Mouse (Mus musculus): ENCODE measurements around the gene Il4ra. TPM values are rescaled to one million over a fixed set of nuclear protein-coding genes. Genes with fewer than 3 reads are reported as not detected.

Gene Il4ra
- total RNA-seq, 2 experiments from 2014 or later = 17.0 to 23.6 TPM

DNA sequence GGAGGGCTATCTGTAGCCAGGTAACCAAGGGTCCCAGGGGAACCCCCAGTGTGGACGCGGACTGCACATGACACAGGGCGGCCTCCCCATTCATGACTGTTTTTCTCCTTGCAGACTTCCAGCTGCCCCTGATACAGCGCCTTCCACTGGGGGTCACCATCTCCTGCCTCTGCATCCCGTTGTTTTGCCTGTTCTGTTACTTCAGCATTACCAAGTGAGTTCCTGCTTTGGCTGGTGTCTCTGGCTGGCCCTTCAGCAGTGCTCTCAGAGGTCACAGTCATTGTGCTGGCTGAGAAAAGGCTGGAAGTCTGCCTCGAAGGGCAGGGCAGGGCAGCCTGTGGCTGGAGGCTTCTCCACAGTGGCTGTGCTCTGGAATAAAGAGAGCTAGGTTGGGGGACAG, 20.8 kb downstream of the Il4ra start:
- DNase-seq = peak; percentile 35 to 61

GRCm38 (mm10) chr7:125573849-125574248, 21.9 kb downstream of the Il4ra start:
- DNase-seq = no peak

GRCm38 (mm10) chr7:125574832-125575231, 22.9 kb downstream of the Il4ra start:
- no peak for DNase-seq

DNA sequence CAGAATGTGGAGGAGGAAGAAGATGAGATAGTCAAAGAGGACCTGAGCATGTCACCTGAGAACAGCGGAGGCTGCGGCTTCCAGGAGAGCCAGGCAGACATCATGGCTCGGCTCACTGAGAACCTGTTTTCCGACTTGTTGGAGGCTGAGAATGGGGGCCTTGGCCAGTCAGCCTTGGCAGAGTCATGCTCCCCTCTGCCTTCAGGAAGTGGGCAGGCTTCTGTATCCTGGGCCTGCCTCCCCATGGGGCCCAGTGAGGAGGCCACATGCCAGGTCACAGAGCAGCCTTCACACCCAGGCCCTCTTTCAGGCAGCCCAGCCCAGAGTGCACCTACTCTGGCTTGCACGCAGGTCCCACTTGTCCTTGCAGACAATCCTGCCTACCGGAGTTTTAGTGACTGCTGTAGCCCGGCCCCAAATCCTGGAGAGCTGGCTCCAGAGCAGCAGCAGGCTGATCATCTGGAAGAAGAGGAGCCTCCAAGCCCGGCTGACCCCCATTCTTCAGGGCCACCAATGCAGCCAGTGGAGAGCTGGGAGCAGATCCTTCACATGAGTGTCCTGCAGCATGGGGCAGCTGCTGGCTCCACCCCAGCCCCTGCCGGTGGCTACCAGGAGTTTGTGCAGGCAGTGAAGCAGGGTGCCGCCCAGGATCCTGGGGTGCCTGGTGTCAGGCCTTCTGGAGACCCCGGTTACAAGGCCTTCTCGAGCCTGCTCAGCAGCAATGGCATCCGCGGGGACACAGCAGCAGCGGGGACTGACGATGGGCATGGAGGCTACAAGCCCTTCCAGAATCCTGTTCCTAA, 24.0 kb downstream of the Il4ra start:
- DNase-seq = no peak

- peak; percentile 84 to 87 for DNase-seq
These were observed 25.1 kb downstream of the Il4ra start for GRCm38 (mm10) chr7:125576982-125577381.

- peak; percentile 64 to 69 for DNase-seq
These were observed 25.7 kb downstream of the Il4ra start for GRCm38 (mm10) chr7:125577486-125578088.

DNA sequence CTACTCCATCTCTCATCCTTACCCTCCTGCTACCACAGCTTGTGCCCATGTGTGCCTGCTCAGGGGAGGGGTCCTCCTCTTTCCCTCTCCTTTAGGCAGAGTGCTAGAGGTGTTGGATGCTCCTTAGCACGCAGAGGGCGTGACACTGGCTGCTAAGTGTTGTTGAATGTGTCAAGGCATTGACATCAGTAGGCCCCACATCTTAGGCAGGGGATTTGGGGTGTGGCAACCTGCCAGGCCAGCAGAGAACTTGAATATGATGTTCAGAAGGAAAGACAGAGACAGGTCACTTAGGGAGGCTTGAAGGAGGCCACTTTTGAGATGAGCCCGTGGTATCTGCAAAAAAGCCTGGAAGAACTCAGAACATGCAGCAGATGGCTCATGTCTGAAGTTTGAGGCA, 26.2 kb downstream of the Il4ra start:
- no peak for DNase-seq

GRCm38 (mm10) chr7:125579545-125580219, 27.8 kb downstream of the Il4ra start:
- DNase-seq = no peak

- DNase-seq = no peak
These were observed 28.3 kb downstream of the Il4ra start for GRCm38 (mm10) chr7:125580220-125580549.

- DNase-seq = peak; percentile 46 to 59
These were observed 28.9 kb downstream of the Il4ra start for GRCm38 (mm10) chr7:125580625-125581316.

DNA sequence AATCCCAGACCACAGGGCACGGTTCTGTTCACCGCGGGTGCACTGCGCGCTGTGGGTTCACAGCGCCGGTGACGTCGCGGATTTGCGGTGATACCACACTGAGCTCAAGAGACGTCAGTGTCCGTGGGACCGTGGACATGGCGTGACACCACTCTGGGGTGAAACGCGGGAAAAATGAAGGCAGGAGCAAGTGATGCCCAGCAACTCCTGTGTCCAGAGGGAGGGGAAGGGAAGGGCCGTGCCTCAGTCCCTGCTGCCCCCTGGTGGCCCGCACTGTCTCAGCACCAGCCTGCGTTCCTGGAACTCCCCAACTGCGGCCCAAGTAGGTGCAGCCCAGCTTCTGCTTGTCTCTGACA, 29.4 kb downstream of the Il4ra start:
- peak; percentile 89 to 93 for DNase-seq

DNA sequence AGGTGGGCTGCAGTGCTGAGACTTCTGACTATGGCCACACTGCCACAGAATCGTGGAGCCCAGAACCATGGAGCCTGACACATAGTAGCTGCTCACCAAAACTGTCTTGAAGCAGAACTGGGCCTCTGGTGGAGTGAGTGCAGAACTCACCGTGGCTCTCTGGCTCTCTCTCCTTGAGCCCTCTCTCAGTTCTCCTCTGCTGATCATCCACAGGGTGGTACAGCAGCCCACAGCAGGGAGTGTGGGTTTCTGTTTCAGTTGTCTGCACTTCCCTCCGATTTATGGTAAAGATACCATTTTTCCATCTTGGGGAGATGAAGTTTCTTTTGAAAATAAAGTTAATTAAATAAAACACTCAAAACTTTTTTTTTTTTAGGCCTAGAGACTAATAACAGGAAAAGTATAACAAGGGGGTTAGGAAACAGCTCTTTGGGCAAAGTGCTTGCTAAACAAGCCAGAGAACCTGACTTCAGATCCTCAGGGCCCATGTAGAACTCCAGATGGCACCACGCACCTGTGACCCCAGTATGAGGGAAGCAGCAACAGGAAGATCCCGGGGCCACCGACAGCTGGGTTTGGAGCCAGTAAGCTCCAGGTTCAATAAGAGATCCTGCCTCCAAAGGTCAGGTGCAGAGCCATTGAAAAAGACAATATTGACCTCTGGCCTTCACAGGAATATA, 31.5 kb downstream of the Il4ra start:
- no peak for DNase-seq

- no peak for DNase-seq
These were observed 32.1 kb downstream of the Il4ra start for GRCm38 (mm10) chr7:125584005-125584369.

GRCm38 (mm10) chr7:125586355-125586754, 34.4 kb downstream of the Il4ra start:
- DNase-seq = no peak

DNA sequence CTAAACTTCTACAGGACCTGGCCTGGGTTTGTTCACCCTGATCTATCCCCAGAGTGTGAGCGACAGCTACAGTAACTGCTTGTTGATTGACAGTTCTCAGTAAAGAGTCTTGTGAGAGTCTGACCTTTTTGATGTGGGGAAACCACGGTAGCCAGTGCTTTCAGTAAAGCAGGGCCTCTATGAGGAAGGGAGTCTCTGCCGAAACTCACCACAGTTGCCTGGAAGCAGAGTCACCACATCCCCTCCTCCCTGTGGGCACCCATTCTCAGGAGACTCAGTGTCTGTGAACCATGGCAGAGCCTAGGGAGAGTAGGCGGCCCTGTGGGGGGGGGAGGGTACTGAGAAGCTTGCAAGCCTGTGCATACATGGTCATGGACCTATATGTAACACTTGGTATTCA, 36.8 kb downstream of the Il4ra start:
- DNase-seq = no peak

- DNase-seq = no peak
These were observed 38.0 kb downstream of the Il4ra start for GRCm38 (mm10) chr7:125589896-125590295.

GRCm38 (mm10) chr7:125593831-125594230, 41.9 kb downstream of the Il4ra start:
- peak in 1 of 2 experiments; percentile 48 for DNase-seq

DNA sequence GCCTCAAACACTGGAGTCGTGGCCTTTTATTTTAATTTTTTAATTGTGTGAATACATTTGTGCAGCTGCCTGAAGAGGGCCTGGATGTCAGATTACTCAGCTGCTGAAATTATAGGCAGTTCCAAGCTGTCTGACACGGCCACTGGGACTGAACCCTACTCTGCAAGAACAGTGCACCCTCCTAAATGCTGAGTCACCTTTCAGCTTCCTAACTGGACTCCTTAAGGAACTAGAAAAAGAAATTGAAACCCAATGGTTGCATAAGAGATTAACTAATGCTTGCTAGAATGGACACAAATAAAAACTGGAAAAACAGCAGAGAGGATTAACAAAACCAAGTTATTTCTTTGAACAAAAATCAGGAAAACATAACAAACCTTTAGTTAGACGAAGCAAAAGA, 44.5 kb downstream of the Il4ra start:
- DNase-seq = peak in 1 of 2 experiments; percentile 59

- DNase-seq = no peak
These were observed 45.2 kb downstream of the Il4ra start for GRCm38 (mm10) chr7:125597083-125597482.

DNA sequence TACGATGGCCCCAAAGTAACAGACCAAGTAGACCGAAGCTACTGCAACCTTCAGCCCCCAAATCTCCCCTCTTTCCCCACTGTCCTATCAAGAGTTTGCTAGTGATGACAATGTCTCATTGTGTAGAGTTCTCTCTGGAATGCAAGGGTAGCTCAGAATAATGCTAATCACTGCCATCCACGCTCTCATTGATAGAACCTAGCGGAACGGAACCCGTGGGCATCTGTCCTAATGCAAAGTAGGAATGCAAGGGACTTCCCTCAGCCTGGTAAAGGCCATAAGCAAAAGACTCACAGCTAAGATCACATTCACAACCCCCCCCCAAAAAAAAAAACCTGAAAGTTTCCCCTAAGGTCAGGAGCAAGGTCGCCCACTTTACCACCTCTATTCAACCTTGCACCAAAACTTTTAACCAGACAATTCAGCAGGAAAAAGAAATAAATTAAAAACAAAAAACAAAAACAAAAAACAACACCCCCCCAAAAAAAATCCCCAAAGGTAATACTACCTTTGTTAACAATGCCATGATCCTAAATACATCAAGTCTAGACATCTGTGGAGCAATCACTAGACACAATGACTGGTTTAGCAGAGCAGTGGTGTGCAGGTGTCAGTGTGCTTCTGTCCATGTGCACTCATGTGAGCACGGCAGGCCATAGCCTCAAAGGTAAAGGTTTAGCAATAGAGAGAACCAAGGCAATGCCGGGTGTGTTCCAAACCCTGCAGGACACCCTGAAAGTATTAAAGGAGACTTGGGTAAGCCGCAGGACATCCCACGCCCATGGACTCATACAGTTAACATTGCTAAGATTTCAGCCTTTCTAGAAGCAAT, 45.8 kb downstream of the Il4ra start:
- DNase-seq = no peak

DNA sequence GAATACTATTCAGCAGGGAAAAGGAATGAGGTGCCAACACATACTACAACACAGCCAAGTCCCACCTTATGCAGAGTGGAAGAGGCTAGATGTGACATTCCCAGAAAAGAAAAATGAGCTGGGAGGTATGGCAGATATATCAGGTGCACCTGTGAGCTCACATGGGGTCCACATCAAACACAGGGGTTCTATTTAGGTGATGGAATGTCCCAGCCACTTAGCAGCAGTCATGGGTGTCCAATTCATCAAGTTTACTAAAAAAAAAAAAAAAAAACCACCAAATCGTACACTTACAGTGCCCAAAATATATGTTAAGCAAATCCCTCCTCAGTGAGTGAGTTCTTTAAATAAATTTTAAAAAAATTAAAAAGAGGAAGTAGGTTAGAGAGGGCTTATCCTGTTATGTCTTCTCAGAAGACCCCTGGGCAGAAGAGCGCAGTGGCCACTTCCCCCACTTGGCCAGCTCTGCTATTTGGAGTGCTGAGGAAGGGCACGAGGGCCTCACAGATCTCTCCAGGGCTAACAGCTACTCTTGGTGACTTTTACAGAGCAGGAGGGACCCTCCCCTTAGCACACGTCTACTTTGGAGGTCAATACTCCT, 47.6 kb downstream of the Il4ra start:
- DNase-seq = no peak
